In the genomic region with DNA sequence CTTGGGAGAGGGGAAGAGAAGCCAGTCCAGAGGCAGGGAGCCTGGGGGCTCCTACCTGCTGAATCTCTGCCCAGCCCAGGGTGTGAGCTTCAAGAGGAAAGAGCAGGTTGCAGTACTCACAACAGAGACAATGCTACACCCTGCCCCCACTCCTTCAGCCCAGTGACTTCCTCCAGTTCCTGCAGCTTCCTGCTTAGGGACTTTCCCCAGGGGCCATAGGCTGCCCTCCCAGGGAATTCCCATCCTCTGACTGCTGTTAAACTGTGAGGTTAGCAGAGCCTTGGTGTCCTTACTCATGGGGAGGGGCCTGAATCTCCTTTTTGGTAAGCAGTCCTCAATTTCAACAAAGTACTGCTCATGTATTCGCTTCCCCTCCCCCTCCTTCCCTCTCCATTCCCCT, we compare ENCODE assay signal across 10 mouse cellular contexts. TPM values are rescaled to one million over a fixed set of nuclear protein-coding genes. Genes with fewer than 3 reads are reported as not detected.
DNase-seq lines count a peak whose midpoint lies in the region; ATAC-seq and TF ChIP-seq lines count a peak whose summit lies in the region.
"Had no signal": no experiment of that assay in that cellular context is flagged by ENCODE, and none has a peak within 500 bp of the region (broad histone marks: within the 10 kb centered on the region; RNA-seq: fewer than 3 reads in every experiment).

No protein-coding gene starts in this region.

- H3K36me3 ChIP-seq in liver, adult 2 months (ENCODE audit: control insufficient read depth, insufficient read depth, low read length), result no peaks in the 10 kb centered on the region
- no peaks in the 10 kb centered on the region for H3K36me3 ChIP-seq in liver, embryonic 12.5 days
- H3K36me3 ChIP-seq in heart, embryonic 14.5 days (ENCODE audit: control insufficient read depth, insufficient read depth, low read length), result peaks cover 30% of the 10 kb centered on the region
- no peaks in the 10 kb centered on the region; the same call in none of the 2 replicates for H3K36me3 ChIP-seq in forebrain, postnatal 0 days (ENCODE audit: insufficient read depth)
- peaks cover 8% of the 10 kb centered on the region; the same call in 1 of the 2 replicates for H3K36me3 ChIP-seq in neural tube, embryonic 15.5 days

- no peak overlapping the region for H3K4me3 ChIP-seq in liver, adult 2 months (ENCODE audit: insufficient read depth, low read depth, low read length)
- no peak overlapping the region for H3K4me3 ChIP-seq in liver, embryonic 12.5 days
- no peak overlapping the region for H3K4me3 ChIP-seq in heart, embryonic 14.5 days (ENCODE audit: control insufficient read depth in 1 of 2, insufficient read depth in 1 of 2, low read depth in 1 of 2, low read length in 2 of 2)
- no peak overlapping the region for H3K4me3 ChIP-seq in forebrain, postnatal 0 days (ENCODE audit: low read depth, low read length)
- no peak overlapping the region for H3K4me3 ChIP-seq in neural tube, embryonic 15.5 days (replicated peaks)

- TF ChIP-seq CTCF in liver, adult 2 months (IDR thresholded peaks at IDR 0.05; ENCODE audit: low read depth, low read length), result no peak
- TF ChIP-seq CTCF in forebrain, postnatal 0 days (IDR thresholded peaks at IDR 0.05; ENCODE audit: low read depth), result no peak

- H3K79me2 ChIP-seq in liver, adult 2 months (ENCODE audit: control insufficient read depth, insufficient read depth, low read length), result no peaks in the 10 kb centered on the region

- no peak; the same call in 1 of the 2 replicates for ATAC-seq in liver, embryonic 12.5 days
- ATAC-seq in heart, embryonic 14.5 days (ENCODE audit: insufficient number of reproducible peaks, insufficient read depth, low FRiP score, low read depth), result peak; percentile 33; the same call in 1 of the 2 replicates
- no peak for ATAC-seq in forebrain, postnatal 0 days
- ATAC-seq in neural tube, embryonic 15.5 days (ENCODE audit: low FRiP score), result no peak
- ATAC-seq: forebrain, embryonic 16.5 days; hindbrain, postnatal 0 days had no signal

- TF ChIP-seq POLR2A in liver, adult 2 months (IDR thresholded peaks at IDR 0.05; ENCODE audit: extremely low read depth, insufficient read depth, low read length), result no peak

- WGBS in liver, adult 2 months, result 56% methylated on average over 1 of the region's 1 CpGs
- WGBS in liver, embryonic 12.5 days (ENCODE audit: insufficient replicate concordance), result 24% methylated on average over 1 of the region's 1 CpGs
- 40% methylated on average over 1 of the region's 1 CpGs for WGBS in heart, embryonic 14.5 days
- 69% methylated on average over 1 of the region's 1 CpGs for WGBS in forebrain, postnatal 0 days
- WGBS in neural tube, embryonic 15.5 days, result 94% methylated on average over 1 of the region's 1 CpGs

- peak; percentile 16 for DNase-seq in liver, adult 2 months (ENCODE audit: extremely low read depth, low read depth, low spot score)
- DNase-seq in Muller cell, postnatal 12 days (ENCODE audit: inconsistent ontology term), result peak; percentile 34
- peak; percentile 69 for DNase-seq in lung, postnatal 10 days
- no peak for DNase-seq in forebrain, postnatal 0 days
- DNase-seq: cerebellum, postnatal 36 days had no signal

- H3K4me1 ChIP-seq in liver, adult 2 months (ENCODE audit: control insufficient read depth, insufficient read depth, low read length), result no peaks in the 10 kb centered on the region; the same call in 1 of the 2 replicates
- peaks cover 14% of the 10 kb centered on the region for H3K4me1 ChIP-seq in liver, embryonic 12.5 days
- H3K4me1 ChIP-seq in heart, embryonic 14.5 days (ENCODE audit: control insufficient read depth in 2 of 2, insufficient read depth in 2 of 2, low read length in 2 of 2), result peaks cover 7 to 20% of the 10 kb centered on the region in 2 experiments
- 0 out of 2 replicates have a peak, but pooled peaks cover 4% of the 10 kb centered on the region for H3K4me1 ChIP-seq in forebrain, postnatal 0 days (ENCODE audit: insufficient read depth)
- H3K4me1 ChIP-seq in neural tube, embryonic 15.5 days, result peaks cover 40% of the 10 kb centered on the region

- H3K9me3 ChIP-seq in liver, embryonic 12.5 days (replicated peaks), result no peaks in the 10 kb centered on the region
- no peaks in the 10 kb centered on the region for H3K9me3 ChIP-seq in heart, embryonic 14.5 days (ENCODE audit: control insufficient read depth, low read length)
- H3K9me3 ChIP-seq in forebrain, postnatal 0 days (ENCODE audit: low read length), result no peaks in the 10 kb centered on the region
- H3K9me3 ChIP-seq in neural tube, embryonic 15.5 days (replicated peaks), result no peaks in the 10 kb centered on the region

- no peak overlapping the region for H3K9ac ChIP-seq in liver, adult 2 months (ENCODE audit: low read depth, low read length)
- no peak overlapping the region for H3K9ac ChIP-seq in liver, embryonic 12.5 days
- no peak overlapping the region for H3K9ac ChIP-seq in heart, embryonic 14.5 days (ENCODE audit: low read length)
- no peak overlapping the region for H3K9ac ChIP-seq in forebrain, postnatal 0 days
- H3K9ac ChIP-seq in neural tube, embryonic 15.5 days (replicated peaks), result no peak overlapping the region

- H3K27me3 ChIP-seq in liver, adult 2 months (ENCODE audit: control insufficient read depth, insufficient read depth, low read length), result no peaks in the 10 kb centered on the region
- no peaks in the 10 kb centered on the region for H3K27me3 ChIP-seq in liver, embryonic 12.5 days (replicated peaks)
- no peaks in the 10 kb centered on the region for H3K27me3 ChIP-seq in heart, embryonic 14.5 days (ENCODE audit: control insufficient read depth, insufficient read depth, low read length)
- H3K27me3 ChIP-seq in forebrain, postnatal 0 days (ENCODE audit: insufficient read depth, low read length), result no peaks in the 10 kb centered on the region
- H3K27me3 ChIP-seq in neural tube, embryonic 15.5 days (replicated peaks), result no peaks in the 10 kb centered on the region

- no peak overlapping the region for H3K27ac ChIP-seq in liver, adult 2 months (replicated peaks; ENCODE audit: insufficient read depth, low read depth, low read length)
- no peak overlapping the region for H3K27ac ChIP-seq in liver, embryonic 12.5 days
- H3K27ac ChIP-seq in heart, embryonic 14.5 days (replicated peaks in 1 of 2; ENCODE audit: control insufficient read depth in 1 of 2, insufficient read depth in 1 of 2, low read depth in 2 of 2, low read length in 2 of 2), result no peak overlapping the region
- no peak overlapping the region for H3K27ac ChIP-seq in forebrain, postnatal 0 days (ENCODE audit: low read depth, low read length)
- H3K27ac ChIP-seq in neural tube, embryonic 15.5 days (replicated peaks), result no peak overlapping the region
- H3K27ac ChIP-seq: hindbrain, postnatal 0 days had no signal

- no peak overlapping the region for H3K4me2 ChIP-seq in liver, embryonic 12.5 days
- H3K4me2 ChIP-seq in heart, embryonic 14.5 days (ENCODE audit: low read length), result no peak overlapping the region
- no peak overlapping the region for H3K4me2 ChIP-seq in forebrain, postnatal 0 days (ENCODE audit: low read depth)
- H3K4me2 ChIP-seq in neural tube, embryonic 15.5 days, result no peak overlapping the region

RNA-seq across cellular contexts. Expression of a gene that starts 26.8 kb away (rescaled TPM):
- 1.9 and 5.0 TPM in 2 replicates for total RNA-seq in liver, adult 2 months (2014; rRNA removed)
- polyA plus RNA-seq in liver, adult 2 months (2012; rRNA removed), result 7.1 and 9.1 TPM in 2 replicates
- polyA plus RNA-seq in liver, embryonic 12.5 days (2016; fragmentation: Nextera tagmentation; extraction: Ambion mirVana), result 2.6 and 3.2 TPM in 2 replicates
- polyA plus RNA-seq in heart, embryonic 14.5 days (2014; fragmentation: Nextera tagmentation; extraction: Ambion mirVana), result 30.5 and 33.0 TPM in 2 replicates
- 113 and 132 TPM in 2 replicates for total RNA-seq in forebrain, postnatal 0 days (2014; rRNA removed)
- polyA plus RNA-seq in forebrain, postnatal 0 days (2015; fragmentation: Nextera tagmentation; extraction: Ambion mirVana), result 95.2 and 123 TPM in 2 replicates
- 55.6 and 67.3 TPM in 2 replicates for polyA plus RNA-seq in neural tube, embryonic 15.5 days (2015; fragmentation: Nextera tagmentation; extraction: Ambion mirVana)
